Comparison of ENCODE assay signal across 13 mouse cellular contexts in the genomic region with DNA sequence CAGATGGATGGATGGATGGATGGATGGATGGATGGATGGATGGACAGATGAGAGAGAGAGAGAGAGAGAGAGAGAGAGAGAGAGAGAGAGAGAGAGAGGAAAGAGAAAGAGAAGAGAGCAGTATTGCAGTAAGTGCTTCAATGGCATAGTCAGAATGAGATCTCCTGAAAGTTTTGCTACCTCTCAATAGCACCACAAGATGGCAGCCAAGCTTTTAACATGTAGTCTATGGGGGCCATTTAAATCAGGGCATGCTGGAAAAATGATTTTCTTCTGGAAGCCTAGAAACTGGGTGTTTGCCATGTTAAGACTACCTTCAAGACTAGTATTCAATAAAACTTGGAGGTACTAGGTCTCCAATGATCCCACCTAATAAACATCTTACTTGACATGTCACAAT. TPM values are rescaled to one million over a fixed set of nuclear protein-coding genes. Genes with fewer than 3 reads are reported as not detected.
DNase-seq lines count a peak whose midpoint lies in the region; TF ChIP-seq lines count a peak whose summit lies in the region.
"Had no signal": no experiment of that assay in that cellular context is flagged by ENCODE, and none has a peak within 500 bp of the region (broad histone marks: within the 10 kb centered on the region; RNA-seq: fewer than 3 reads in every experiment).

No protein-coding gene starts in this region.

- TF ChIP-seq CTCF in left cerebral cortex, adult 2 months (IDR thresholded peaks at IDR 0.05) = peak; percentile 27
- TF ChIP-seq CTCF in cerebellum, adult 2 months (IDR thresholded peaks at IDR 0.05; ENCODE audit: borderline replicate concordance, insufficient read depth, low read depth, low read length) = no peak

- intact Hi-C loops in left cerebral cortex, adult 2 months (cut with DNase I) = loop anchor here (1.0 kb wide), 1 partner anchor 61 kb away; no protein-coding TSS in a partner anchor
- intact Hi-C loops in left cerebral cortex, postnatal 36 days (cut with DNase I) = no loop called here

- TF ChIP-seq POLR2A in cerebellum, adult 2 months (IDR thresholded peaks at IDR 0.05; ENCODE audit: borderline replicate concordance, insufficient read depth, low read length) = no peak

- H3K27me3 ChIP-seq in cerebellum, adult 2 months (ENCODE audit: control insufficient read depth, insufficient read depth, low read length) = no peaks in the 10 kb centered on the region
- H3K27me3 ChIP-seq: embryonic facial prominence, embryonic 15.5 days had no signal

- H3K4me1 ChIP-seq in cerebellum, adult 2 months (ENCODE audit: control insufficient read depth, insufficient read depth, low read length) = no peaks in the 10 kb centered on the region
- H3K4me1 ChIP-seq: embryonic facial prominence, embryonic 15.5 days had no signal

- peak; percentile 18 for DNase-seq in adrenal gland, postnatal 14 days
- no peak for DNase-seq in adrenal gland, postnatal 10 days
- no peak for DNase-seq in left cerebral cortex, adult 2 months (ENCODE audit: extremely low spot score in 1 of 2, low spot score in 2 of 2)
- no peak for DNase-seq in left cerebral cortex, postnatal 36 days (ENCODE audit: low spot score in 2 of 2)
- DNase-seq in R1 (ENCODE audit: low read depth, low spot score) = peak; percentile 49
- peak; percentile 15 for DNase-seq in lung, postnatal 25 days (ENCODE audit: low spot score)
- DNase-seq in gastrocnemius, adult 18-20 months (ENCODE audit: low spot score) = no peak
- DNase-seq in cerebellum, adult 2 months = no peak
- DNase-seq: gastrocnemius, postnatal 36 days had no signal

- no peak overlapping the region for H3K4me3 ChIP-seq in left cerebral cortex, adult 2 months
- H3K4me3 ChIP-seq in cerebellum, adult 2 months (replicated peaks; ENCODE audit: insufficient read depth, low read depth, low read length) = no peak overlapping the region
- H3K4me3 ChIP-seq: embryonic facial prominence, embryonic 15.5 days; megakaryocyte, embryonic 14.5 days had no signal

- H3K27ac ChIP-seq in left cerebral cortex, adult 2 months = no peak overlapping the region
- H3K27ac ChIP-seq in cerebellum, adult 2 months (ENCODE audit: insufficient read depth, low read length) = no peak overlapping the region
- H3K27ac ChIP-seq: embryonic facial prominence, embryonic 15.5 days had no signal

RNA-seq across cellular contexts. Expression of a gene that starts 5.4 kb away (rescaled TPM):
- total RNA-seq in adrenal gland, postnatal 14 days (2021) = 61.4 and 66.0 TPM in 2 replicates
- 10 to 100 TPM; 62.0 to 63.9 TPM for total RNA-seq in adrenal gland, postnatal 10 days (2021)
- total RNA-seq in left cerebral cortex, adult 2 months (2021) = 10 to 100 TPM; 96.3 to 96.9 TPM
- total RNA-seq in left cerebral cortex, postnatal 36 days (2021) = 10 to 100 TPM; 97.4 to 99.5 TPM
- 10 to 100 TPM; 30.3 to 32.9 TPM for total RNA-seq in gastrocnemius, adult 18-20 months (2021)
- polyA plus RNA-seq in cerebellum, adult 2 months (2012; rRNA removed) = 50.5 and 51.6 TPM in 2 replicates

RNA-seq across cellular contexts. Expression of a gene that starts 44.9 kb away (rescaled TPM):
- 0.11 TPM in 1 of 2 replicates, not detected in the other for total RNA-seq in adrenal gland, postnatal 14 days (2021)
- not detected for total RNA-seq in adrenal gland, postnatal 10 days (2021)
- not detected for total RNA-seq in left cerebral cortex, adult 2 months (2021)
- total RNA-seq in left cerebral cortex, postnatal 36 days (2021) = under 1 TPM in 1 of 2 experiments, not detected in 1; 0.22 TPM
- total RNA-seq in gastrocnemius, adult 18-20 months (2021) = not detected
- 0.05 TPM in 2 replicates for polyA plus RNA-seq in cerebellum, adult 2 months (2012; rRNA removed)
- total RNA-seq: gastrocnemius, postnatal 36 days; layer of hippocampus, postnatal 25 days had no signal
- polyA plus RNA-seq: hindbrain, embryonic 11.5 days had no signal

RNA-seq across cellular contexts. Expression of a gene that starts 51.1 kb away (rescaled TPM):
- 72.4 and 79.7 TPM in 2 replicates for total RNA-seq in adrenal gland, postnatal 14 days (2021)
- 10 to 100 TPM; 88.7 to 94.6 TPM for total RNA-seq in adrenal gland, postnatal 10 days (2021)
- total RNA-seq in left cerebral cortex, adult 2 months (2021) = 10 to 100 TPM; 13.6 to 14.5 TPM
- total RNA-seq in left cerebral cortex, postnatal 36 days (2021) = 10 to 100 TPM; 13.6 to 14.8 TPM
- 10 to 100 TPM; 19.2 to 22.5 TPM for total RNA-seq in gastrocnemius, adult 18-20 months (2021)
- polyA plus RNA-seq in cerebellum, adult 2 months (2012; rRNA removed) = 14.4 and 16.5 TPM in 2 replicates

Comparison
In these comparisons a context has a peak if more than half of its experiments do, and no peak if none do; other contexts are left out.
1. DNase-seq: peak in adrenal gland, postnatal 14 days (single experiment), R1 (single experiment) and lung, postnatal 25 days (single experiment); none in adrenal gland, postnatal 10 days (single experiment), left cerebral cortex, adult 2 months (0 of 2), left cerebral cortex, postnatal 36 days (0 of 2), gastrocnemius, adult 18-20 months (single experiment) and cerebellum, adult 2 months (0 of 2).